Mouse (Mus musculus) frontal cortex, postnatal 14 days (tissue): Measurements from ENCODE around the gene Itpr2.
A peak's percentile ranks its signal among the peaks of the same experiment; 100 is the strongest.

ENCODE experiments used
- DNase-seq, 2 experiments: peaks; one replicate each; pipeline ENCODE4 v3.0.0; 2022; ENCODE audit warnings: low spot score in 2 of 2

The Itpr2 gene

DNA sequence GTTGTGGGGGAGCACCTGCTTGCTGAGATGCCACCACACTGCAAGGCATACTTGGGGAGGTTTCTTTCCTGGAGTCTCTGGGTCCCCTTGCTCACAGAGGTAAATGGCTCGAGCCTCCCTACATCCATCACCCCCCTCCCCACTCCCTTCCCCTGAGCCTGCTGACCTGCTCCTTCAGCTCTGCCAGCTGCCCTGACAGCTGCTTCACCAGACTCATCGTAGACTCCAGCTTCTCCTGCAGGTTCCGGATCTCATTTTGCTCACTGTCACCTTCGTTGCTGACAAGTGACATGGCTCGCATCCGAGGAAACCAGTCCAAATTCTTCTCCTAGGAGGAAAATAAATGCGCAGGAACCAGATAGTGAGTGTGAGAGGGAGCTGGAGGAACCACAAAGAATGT is 389.8 kb downstream of the Itpr2 start:
- DNase-seq: no peak

- DNase-seq: no peak
These were observed 390.2 kb downstream of the Itpr2 start for GRCm38 (mm10) chr6:146111781-146112180.

GRCm38 (mm10) chr6:146110832-146111741 is 390.9 kb downstream of the Itpr2 start:
- DNase-seq: no peak

DNA sequence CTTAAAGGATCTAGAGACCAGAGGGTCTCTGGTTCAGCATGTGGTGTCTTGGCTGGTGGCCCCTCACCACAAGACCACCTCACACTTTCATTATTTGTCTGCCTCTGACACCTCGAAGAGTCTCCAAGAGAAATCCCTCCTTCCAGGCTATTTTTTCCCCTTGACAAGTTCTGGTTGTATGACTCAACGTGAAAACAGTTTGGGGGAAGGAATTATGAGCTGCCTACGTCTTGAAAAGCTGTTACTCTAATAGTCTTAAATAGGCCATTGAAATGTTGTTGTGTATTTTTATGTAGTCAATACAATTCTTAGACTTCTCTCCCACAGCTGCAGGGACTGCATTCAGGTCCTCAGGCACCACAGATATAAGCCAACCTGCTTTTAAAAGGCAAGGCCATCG is 391.6 kb downstream of the Itpr2 start:
- no peak for DNase-seq

DNA sequence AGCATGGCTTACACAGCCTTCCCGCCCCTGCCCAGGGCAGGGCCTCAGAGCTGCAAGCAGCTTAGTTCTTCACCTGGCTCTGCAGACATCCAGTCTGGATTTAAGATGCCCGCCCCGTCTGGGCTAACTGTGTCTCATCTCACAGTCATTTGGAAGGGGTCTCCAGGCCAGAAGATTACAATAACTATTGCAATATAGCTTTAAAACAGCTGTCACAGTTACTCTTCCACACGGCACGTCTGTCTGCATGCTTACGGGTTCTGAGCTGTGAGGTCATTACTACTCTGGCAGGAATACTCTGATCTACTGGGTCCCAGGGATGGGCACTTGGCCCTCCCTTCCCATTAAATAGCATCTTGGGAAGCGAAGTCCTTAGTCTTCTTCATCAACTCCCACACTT is 393.3 kb downstream of the Itpr2 start:
- DNase-seq: no peak

GRCm38 (mm10) chr6:146107117-146107832 is 394.7 kb downstream of the Itpr2 start:
- no peak for DNase-seq

GRCm38 (mm10) chr6:146083056-146083961 is 418.7 kb downstream of the Itpr2 start:
- DNase-seq: no peak

DNA sequence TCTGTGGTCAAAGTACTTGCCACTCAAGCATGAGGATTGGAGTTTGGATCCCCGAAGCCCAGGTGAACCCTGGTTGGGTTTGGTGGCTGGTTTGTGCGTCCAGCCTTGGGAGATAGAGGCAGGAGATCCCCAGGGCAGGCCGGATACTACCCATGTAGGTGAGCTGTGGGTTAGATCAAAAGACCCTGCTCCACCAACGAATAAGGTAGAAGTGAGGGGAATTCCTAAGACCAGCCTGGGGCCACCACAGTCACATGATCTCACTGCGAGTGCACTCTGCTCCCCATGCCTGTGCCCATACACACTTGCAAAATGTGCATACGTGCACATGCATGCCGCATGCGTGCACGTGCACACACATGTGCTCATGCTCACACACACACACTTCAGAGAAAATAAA is 419.5 kb downstream of the Itpr2 start:
- DNase-seq: no peak

DNA sequence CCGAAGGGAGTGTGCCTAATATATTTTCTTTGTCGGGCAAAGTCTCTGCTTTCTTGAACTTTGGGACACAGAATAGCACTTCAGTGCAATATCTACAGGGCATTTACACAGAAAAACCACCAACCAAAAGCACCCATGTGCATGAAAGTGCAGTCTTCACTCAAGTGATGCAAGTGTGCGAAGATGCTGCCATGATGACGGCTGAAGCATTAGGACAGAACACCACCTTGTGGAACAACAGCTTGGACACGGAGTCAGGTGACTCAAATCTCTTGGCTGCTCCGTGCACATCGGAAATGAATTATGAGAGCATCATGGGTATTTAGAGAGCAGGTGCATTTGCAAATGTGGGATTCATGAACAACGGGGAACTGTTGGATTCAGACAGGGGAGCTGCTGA is 420.4 kb downstream of the Itpr2 start:
- DNase-seq: no peak

- no peak for DNase-seq
These were observed 421.2 kb downstream of the Itpr2 start for GRCm38 (mm10) chr6:146080546-146081512.

DNA sequence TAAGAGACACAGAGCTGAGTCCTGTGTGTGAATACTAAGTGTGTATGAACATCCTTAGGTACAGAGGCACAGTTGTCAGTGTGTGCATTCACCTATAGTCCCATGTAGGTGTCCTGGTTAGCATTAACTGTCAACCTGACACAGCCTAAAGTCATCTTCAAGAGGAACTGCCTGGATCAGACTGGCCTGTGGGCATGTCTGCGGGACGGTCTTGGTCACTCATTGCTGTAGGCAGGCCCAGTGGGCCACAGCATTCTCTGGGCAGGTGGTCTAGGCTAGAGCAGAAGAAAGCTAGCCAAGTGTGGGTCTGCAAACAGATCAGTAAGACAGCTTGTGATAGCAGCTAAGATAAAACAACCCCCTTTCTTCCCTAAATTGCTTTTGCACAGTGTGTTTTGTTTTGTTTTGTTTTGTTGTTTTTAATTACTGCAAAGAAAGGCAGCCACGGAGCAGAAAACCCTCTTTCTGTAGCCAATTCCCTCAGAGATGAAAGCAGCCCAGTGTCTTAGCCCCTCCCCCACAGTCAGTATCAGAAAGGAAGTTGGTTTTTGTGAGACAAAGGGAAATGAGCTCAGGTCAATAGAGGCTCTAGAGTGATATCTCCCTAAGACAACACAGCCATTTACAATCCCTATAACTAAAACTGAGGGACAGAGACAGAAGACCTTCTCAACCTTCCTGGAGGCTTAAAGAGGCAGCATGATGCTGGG is 422.1 kb downstream of the Itpr2 start:
- DNase-seq: no peak

DNA sequence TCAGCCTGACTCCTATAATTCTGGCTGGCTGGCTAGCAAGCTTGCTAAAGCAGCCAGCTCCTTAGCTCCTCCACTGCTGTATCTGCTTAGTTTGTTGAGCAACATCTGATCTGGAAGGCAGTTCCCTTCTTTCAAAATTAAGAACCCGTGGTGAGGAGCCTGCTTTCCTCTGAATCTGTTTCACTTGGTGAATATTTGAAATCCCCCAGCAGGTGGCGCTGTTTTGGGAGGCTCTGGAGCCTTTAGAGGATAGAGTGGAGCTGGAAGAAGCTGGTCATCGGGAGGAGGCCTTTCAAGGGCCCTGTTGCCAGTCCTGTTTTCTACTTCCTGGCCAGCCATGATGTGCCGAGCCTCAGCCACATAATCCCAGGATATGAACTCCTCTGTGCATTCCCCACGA is 422.8 kb downstream of the Itpr2 start:
- DNase-seq: peak; percentile 62 to 67

- no peak for DNase-seq
These were observed 423.9 kb downstream of the Itpr2 start for GRCm38 (mm10) chr6:146078136-146078535.

DNA sequence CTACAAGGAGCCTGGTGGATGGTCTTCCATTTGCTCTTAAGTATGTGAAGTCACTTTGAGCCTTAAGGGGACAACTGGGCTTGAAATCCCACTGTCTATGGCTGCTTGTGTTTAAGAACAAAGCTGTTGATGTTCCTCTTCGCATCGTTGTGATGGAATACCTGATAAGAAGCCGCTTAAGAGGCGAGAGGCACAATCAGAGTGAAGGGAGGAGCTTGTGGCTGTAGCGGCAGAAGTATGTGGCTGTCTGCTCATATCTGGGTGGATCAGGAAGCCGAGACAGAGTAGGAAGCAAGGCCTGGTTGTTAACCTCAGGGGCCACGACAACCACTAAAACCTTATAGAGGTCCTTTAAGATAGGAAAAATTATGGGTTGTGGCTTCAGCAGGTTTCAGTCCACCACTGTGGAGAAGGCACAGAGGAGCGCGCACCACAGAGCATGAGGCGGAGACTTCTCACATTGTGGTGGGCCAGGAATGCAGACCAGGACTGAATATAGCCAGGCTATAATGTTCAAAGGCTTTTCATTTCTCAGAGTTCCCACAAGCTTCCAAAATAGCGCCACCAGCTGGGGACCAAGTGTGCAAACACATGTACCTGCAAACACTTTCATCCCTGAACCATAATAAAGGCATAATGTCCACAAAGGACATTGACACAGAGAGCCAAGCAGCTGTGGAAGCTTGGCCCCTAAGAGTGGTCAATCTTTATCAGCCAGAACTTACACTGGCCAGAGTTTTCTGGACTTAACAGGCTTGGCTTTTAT is 424.7 kb downstream of the Itpr2 start:
- no peak for DNase-seq

DNA sequence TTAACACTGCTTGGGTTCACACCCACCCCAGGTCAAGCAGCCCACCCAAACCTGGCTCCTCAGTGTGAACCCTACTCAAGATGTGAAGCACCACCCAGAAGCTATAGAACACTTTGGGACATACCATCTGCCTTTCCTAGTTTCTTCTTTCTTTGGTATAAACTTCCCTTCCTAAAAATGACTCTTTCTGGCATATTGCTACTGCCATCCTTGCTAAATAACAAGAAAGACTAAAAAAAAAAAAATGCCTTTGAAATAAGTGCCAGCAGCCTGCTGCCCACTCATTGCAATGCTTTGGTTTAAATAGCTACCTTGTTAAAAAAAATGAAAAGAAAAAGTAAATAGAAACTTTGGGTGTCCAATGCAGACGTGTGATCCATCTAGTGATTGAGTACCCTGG is 429.2 kb downstream of the Itpr2 start:
- DNase-seq: no peak

DNA sequence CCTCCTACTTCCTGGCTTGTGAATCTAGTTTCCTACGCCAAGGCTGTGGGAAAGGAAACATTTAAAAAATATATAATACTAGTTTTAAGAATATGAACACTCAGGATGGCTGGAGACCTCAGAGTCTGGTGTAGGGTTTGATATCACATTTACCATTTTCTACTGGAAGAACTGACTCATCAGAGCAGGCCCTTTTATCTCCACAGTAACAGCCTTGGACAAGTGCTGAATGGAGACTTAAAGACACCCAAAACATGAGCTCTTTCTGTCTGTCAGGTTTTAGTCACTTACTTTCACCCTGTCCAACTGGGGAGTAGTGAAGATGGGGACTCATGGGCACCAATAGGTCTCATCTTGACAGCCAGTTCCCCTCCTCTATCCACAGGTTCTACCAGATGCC is 430.1 kb downstream of the Itpr2 start:
- no peak for DNase-seq
